Mouse (Mus musculus) myocyte (in vitro differentiated cells): ENCODE data around the gene Dcst1. TPM values are rescaled to one million over a fixed set of nuclear protein-coding genes. Genes with fewer than 3 reads are reported as not detected.

Experiments
- H3K27me3 ChIP-seq: one replicate; pipeline ENCODE4 v1.6.1; 2011; ENCODE audit not compliant: control insufficient read depth, insufficient read depth, insufficient read length
- H3K36me3 ChIP-seq: one replicate; pipeline ENCODE4 v1.6.1; 2011; ENCODE audit not compliant: control insufficient read depth, insufficient read depth
- H3K4me2 ChIP-seq: one replicate; pipeline ENCODE4 v1.6.1; 2011; ENCODE audit warnings: low read depth, control low read depth
- H3K4me3 ChIP-seq: one replicate; pipeline ENCODE4 v1.5.1; 2011; ENCODE audit warnings: mild to moderate bottlenecking, control low read depth, moderate library complexity
- H3K79me2 ChIP-seq: one replicate; pipeline ENCODE4 v1.6.1; 2011; ENCODE audit not compliant: control insufficient read depth, insufficient read depth
- H3ac ChIP-seq: one replicate; pipeline ENCODE4 v1.6.1; 2011; ENCODE audit not compliant: control insufficient read depth, insufficient read length
- CEBPB ChIP-seq: IDR thresholded peaks from 2 replicates; pipeline ENCODE4 v1.6.1; 2011; ENCODE audit warnings: mild to moderate bottlenecking, moderate library complexity; ENCODE audit not compliant: poor library complexity, insufficient read depth, severe bottlenecking
- E2F4 ChIP-seq: IDR thresholded peaks from one replicate; pipeline ENCODE4 v1.6.1; 2011; ENCODE audit warnings: mild to moderate bottlenecking, control low read depth, moderate library complexity; ENCODE audit not compliant: insufficient read depth
- MAX ChIP-seq: IDR thresholded peaks from one replicate; pipeline ENCODE4 v1.6.1; 2011; ENCODE audit warnings: low read depth, mild to moderate bottlenecking, control low read depth
- MYOD1 ChIP-seq, 3 experiments: IDR thresholded peaks; one replicate each; pipeline ENCODE4 v1.6.1; 2011; ENCODE audit warnings: control low read depth in 2 of 3, low read depth in 2 of 3, mild to moderate bottlenecking in 2 of 3, moderate library complexity in 1 of 3; ENCODE audit not compliant: insufficient read length in 2 of 3, control insufficient read depth in 1 of 3
- MYOG ChIP-seq, 3 experiments: IDR thresholded peaks; one replicate each; pipeline ENCODE4 v1.6.1; 2011; ENCODE audit warnings: control low read depth in 2 of 3, low read depth in 2 of 3, mild to moderate bottlenecking in 2 of 3; ENCODE audit not compliant: insufficient read length in 2 of 3, control insufficient read depth in 1 of 3, insufficient read depth in 1 of 3
- POLR2A ChIP-seq: IDR thresholded peaks from one replicate; pipeline ENCODE4 v1.6.1; 2011; ENCODE audit warnings: low read depth, mild to moderate bottlenecking, control low read depth, moderate library complexity; ENCODE audit not compliant: insufficient read length
- POLR2AphosphoS2 ChIP-seq: IDR thresholded peaks from one replicate; pipeline ENCODE4 v1.6.1; 2011; ENCODE audit warnings: low read depth, control low read depth; ENCODE audit not compliant: insufficient read length
- REST ChIP-seq: IDR thresholded peaks from one replicate; pipeline ENCODE4 v1.6.1; 2011; ENCODE audit warnings: mild to moderate bottlenecking, control low read depth, moderate library complexity; ENCODE audit not compliant: insufficient read depth, insufficient read length
- SRF ChIP-seq: IDR thresholded peaks from one replicate; pipeline ENCODE4 v1.6.1; 2011; ENCODE audit warnings: low read depth; ENCODE audit not compliant: control insufficient read depth, insufficient read length
- TCF12 ChIP-seq: IDR thresholded peaks from one replicate; pipeline ENCODE4 v1.6.1; 2011; ENCODE audit warnings: mild to moderate bottlenecking, control low read depth; ENCODE audit not compliant: poor library complexity, insufficient read depth, severe bottlenecking
- TCF3 ChIP-seq: IDR thresholded peaks from one replicate; pipeline ENCODE4 v1.6.1; 2011; ENCODE audit warnings: low read depth, control low read depth; ENCODE audit not compliant: insufficient read length
- USF1 ChIP-seq: IDR thresholded peaks from one replicate; pipeline ENCODE4 v1.6.1; 2011; ENCODE audit warnings: low read depth, mild to moderate bottlenecking, control low read depth, moderate library complexity
- polyA plus RNA-seq: library from polyadenylated mRNA; unstranded; fragments of >200 nt; fragmentation: generic; extraction: Trizol; gene quantifications from one replicate; pipeline ENCODE4 v1.2.1, GENCODE M21; 2012; ENCODE audit warnings: missing spikeins

Dcst1 gene
- polyA plus RNA-seq, 1 experiment = 0.41 TPM

DNA sequence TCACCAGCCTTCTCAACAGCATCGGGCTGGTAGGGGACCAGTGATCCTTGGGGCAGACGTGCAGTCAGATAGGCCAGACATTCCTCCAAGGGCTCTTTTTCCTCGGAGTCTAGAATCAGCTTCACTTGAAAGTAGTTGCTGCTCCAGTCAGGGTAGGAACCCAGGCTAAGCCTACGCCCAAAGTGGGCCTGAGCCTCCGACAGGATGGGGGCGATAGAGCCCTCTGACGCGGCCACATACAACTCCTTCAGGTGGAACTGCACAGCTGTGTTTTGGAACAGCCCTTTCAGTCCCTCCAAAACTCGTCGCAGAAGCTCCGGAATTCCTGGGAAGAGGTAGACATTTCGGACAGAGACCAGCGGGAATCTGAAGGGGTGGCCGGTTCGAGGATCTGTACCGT lies 43.4 kb upstream of the Dcst1 start:
- peaks cover 4% of the 10 kb centered on the region for H3K36me3 ChIP-seq
- H3K27me3 ChIP-seq = no peaks in the 10 kb centered on the region
- H3ac ChIP-seq = no peak overlapping the region
- TF ChIP-seq E2F4 (no peak), CEBPB (no peak)
- peaks cover 5% of the 10 kb centered on the region for H3K79me2 ChIP-seq
- H3K4me2 ChIP-seq = no peak overlapping the region
- no peak overlapping the region for H3K4me3 ChIP-seq

DNA sequence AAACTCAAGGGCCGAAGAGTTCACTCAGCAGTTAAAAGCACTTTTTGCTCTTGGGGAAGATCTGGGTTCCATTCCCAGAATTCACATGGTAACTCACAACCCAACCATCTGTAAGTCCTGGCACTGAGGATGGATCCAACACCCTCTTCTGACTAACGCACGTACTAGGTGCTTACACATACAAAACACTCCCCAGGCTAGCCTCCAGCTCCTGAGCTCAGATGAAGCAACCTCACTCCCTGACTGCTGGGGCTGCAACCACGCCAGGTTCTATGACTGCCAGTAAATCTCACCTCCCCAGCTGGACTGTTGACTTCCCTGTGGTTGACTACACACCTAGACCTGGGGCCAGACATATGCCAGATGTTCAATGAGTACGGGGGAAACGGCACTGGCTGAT lies 41.8 kb upstream of the Dcst1 start:
- Histone ChIP-seq H3K4me3 (no peak overlapping the region), H3K36me3 (peaks cover 4% of the 10 kb centered on the region), H3K4me2 (no peak overlapping the region), H3ac (no peak overlapping the region), H3K27me3 (no peaks in the 10 kb centered on the region), H3K79me2 (peaks cover 5% of the 10 kb centered on the region)
- TF ChIP-seq TCF3 (no peak), REST (no peak), SRF (no peak), CEBPB (no peak), E2F4 (no peak), USF1 (no peak)

DNA sequence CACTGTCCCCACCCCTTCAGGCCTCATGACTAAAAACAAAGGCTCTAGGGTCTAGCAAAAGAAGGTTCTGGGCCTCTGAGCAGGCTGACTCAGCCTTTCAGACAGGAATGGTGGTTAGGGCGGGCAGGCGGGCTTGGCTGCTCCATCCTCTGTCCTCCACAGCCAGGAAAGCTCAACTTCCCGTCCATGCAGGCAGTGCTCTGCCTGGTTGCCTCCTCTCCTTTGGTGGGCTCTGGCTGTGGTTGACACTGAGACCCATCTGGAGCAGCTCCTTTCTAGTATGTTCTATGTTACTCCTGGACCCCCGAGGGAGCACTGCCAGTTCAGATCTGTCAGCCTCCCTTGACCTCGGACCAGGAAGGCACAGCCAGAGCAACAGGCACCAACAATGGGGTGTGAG lies 37.6 kb upstream of the Dcst1 start, which contains the start of gene Lenep:
TSS of gene Lenep (minus strand) at position 101 of the 400 bp plus-strand sequence.
- H3ac ChIP-seq = no peak within 1 kb of the TSS
- no peak within 1 kb of the TSS for H3K4me3 ChIP-seq
- H3K27me3 ChIP-seq = no peaks in the 10 kb centered on the region
- TF ChIP-seq MAX (no peak), MYOD1 (IDR thresholded peaks at IDR 0.05; ENCODE audit: control insufficient read depth in 1 of 3, insufficient read length in 2 of 3, low read depth in 2 of 3) (no peak), POLR2AphosphoS2 (no peak), TCF3 (no peak), USF1 (no peak), MYOG (IDR thresholded peaks at IDR 0.05; ENCODE audit: control insufficient read depth in 1 of 3, insufficient read depth in 1 of 3, insufficient read length in 2 of 3, low read depth in 2 of 3) (no peak), TCF12 (no peak), REST (no peak), CEBPB (no peak), POLR2A (no peak)
- H3K4me2 ChIP-seq = no peak within 1 kb of the TSS
- H3K79me2 ChIP-seq = no peaks in the 10 kb centered on the region
- H3K36me3 ChIP-seq = peaks cover 4% of the 10 kb centered on the region

DNA sequence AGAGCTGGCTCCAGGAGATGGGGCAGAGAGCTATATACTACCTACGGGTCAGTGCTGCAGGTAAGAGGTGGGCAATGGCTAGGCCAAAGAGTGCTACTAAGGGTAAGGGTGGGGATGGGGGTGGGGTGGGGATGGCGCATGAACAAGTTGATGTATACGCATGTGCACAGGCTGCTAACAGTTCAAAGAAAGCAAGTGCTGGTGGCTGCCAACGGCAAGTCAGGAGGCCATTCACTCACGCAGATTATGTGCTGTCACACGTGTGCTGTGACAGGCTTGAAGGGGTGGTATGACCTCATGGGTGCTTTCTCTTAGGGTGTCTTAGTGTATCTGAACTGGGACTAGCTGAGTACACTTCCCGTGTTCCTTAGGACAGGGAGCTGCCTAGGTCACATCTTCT lies 36.3 kb upstream of the Dcst1 start:
- no peak for TF ChIP-seq MAX
- TF ChIP-seq MYOD1 (IDR thresholded peaks at IDR 0.05; ENCODE audit: control insufficient read depth in 1 of 3, insufficient read length in 2 of 3, low read depth in 2 of 3) = no peak
- no peak for TF ChIP-seq SRF
- peak; percentile 69 for TF ChIP-seq POLR2AphosphoS2
- no peak for TF ChIP-seq CEBPB
- no peak overlapping the region for H3K4me2 ChIP-seq
- no peak overlapping the region for H3ac ChIP-seq
- peaks cover 4% of the 10 kb centered on the region for H3K36me3 ChIP-seq
- H3K79me2 ChIP-seq = no peaks in the 10 kb centered on the region
- H3K27me3 ChIP-seq = no peaks in the 10 kb centered on the region
- no peak overlapping the region for H3K4me3 ChIP-seq

DNA sequence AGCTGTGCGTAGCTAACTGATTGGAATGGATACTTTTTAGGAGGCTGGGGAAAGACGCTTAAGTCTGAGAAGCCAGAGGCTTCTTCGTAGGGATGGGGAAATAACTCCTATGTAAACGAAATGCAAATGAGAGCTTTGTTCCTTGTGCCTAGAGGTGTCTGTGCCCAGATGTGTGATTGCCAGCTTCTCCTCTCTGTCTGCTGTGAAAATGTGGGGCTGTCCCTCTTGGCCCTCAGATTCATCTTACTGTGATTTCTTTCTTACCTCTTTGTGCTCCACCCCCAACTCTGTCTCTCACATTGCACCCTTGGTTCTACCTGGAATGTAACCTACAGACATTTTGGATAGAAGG lies 31.6 kb upstream of the Dcst1 start:
- Histone ChIP-seq H3K4me3 (peak overlapping the region; percentile 99), H3K79me2 (peaks cover 7% of the 10 kb centered on the region), H3K27me3 (no peaks in the 10 kb centered on the region), H3ac (no peak overlapping the region), H3K4me2 (peak overlapping the region; percentile 90), H3K36me3 (no peaks in the 10 kb centered on the region)
- TF ChIP-seq E2F4 (no peak), MYOG (IDR thresholded peaks at IDR 0.05; ENCODE audit: control insufficient read depth in 1 of 3, insufficient read depth in 1 of 3, insufficient read length in 2 of 3, low read depth in 2 of 3) (no peak), SRF (no peak), MYOD1 (IDR thresholded peaks at IDR 0.05; ENCODE audit: control insufficient read depth in 1 of 3, insufficient read length in 2 of 3, low read depth in 2 of 3) (no peak)

DNA sequence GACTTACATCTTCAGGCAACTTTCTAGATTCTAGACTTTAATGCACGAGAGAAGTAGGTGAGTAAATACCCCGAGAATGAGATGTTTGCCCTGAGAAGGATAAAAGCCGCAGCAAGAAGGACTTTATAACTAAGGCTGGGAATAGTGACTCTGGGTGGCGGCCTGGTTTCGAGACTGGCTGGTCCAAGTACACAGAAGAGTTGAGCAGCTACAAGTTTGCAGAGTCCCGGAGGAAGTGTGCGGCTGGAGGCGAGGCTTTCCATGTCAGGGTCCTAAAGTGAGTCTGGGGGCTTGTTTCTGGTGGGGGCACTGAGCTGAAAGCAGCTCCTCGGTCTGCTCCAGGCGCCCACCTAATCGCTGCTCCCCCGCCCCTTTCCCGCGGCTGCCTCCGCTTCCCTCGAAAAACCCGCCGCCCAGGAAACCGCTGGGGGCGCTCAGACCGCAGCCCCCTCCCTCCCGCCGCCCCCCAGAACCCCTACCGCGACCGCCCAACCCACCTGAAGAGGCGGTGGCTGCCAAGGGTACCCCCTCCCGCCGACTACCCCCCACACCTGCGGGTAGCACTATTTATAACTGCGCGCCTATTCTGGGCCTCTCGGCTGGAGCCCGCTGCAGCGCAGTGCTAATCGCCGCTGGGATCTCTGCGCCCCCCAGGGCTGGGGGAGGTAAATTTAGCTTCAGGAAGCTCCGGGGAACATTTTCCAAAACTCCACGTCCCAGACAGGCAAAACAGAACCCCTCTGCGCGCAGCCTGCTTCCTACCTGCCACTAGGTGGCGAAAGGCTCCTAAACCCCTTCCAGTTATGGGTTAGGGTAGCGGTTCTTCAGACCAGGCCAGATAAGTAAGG lies 31.0 kb upstream of the Dcst1 start:
- Histone ChIP-seq H3K4me2 (peak overlapping the region; percentile 90), H3ac (no peak overlapping the region), H3K4me3 (peak overlapping the region; percentile 99), H3K36me3 (no peaks in the 10 kb centered on the region), H3K27me3 (no peaks in the 10 kb centered on the region), H3K79me2 (peaks cover 12% of the 10 kb centered on the region)
- TF ChIP-seq MYOD1 (IDR thresholded peaks at IDR 0.05; ENCODE audit: control insufficient read depth in 1 of 3, insufficient read length in 2 of 3, low read depth in 2 of 3) (peak in 1 of 3 experiments; percentile 3), POLR2AphosphoS2 (peak; percentile 33), TCF3 (no peak), REST (no peak)
